Mouse (Mus musculus) lung, embryonic 16.5 days (tissue): ENCODE results near the gene Tdo2. TPM values are rescaled to one million over a fixed set of nuclear protein-coding genes. Genes with fewer than 3 reads are reported as not detected.
A peak's percentile ranks its signal among the peaks of the same experiment; 100 is the strongest.

Experiments
- ATAC-seq: fragments of 200-750 bp; cut with Nextera tagmentation; 2 replicates; pipeline ENCODE4 v1.8.0; 2017; ENCODE audit warnings: low read depth, mild to moderate bottlenecking, moderate library complexity
- H3K27ac ChIP-seq: fragments of 300-500 bp; sonication (generic); 2 replicates; pipeline ENCODE4 v1.5.1; 2014; ENCODE audit warnings: mild to moderate bottlenecking, control low read depth, low read length
- H3K27me3 ChIP-seq: fragments of 300-500 bp; sonication (generic); 2 replicates; pipeline ENCODE4 v1.6.1; 2014; ENCODE audit warnings: low read depth, low read length, mixed read lengths; ENCODE audit not compliant: control insufficient read depth, insufficient read depth
- H3K36me3 ChIP-seq: fragments of 300-500 bp; sonication (generic); 2 replicates; pipeline ENCODE4 v1.6.1; 2014; ENCODE audit warnings: low read length; ENCODE audit not compliant: control insufficient read depth, insufficient read depth
- H3K4me1 ChIP-seq: fragments of 300-500 bp; sonication (generic); replicated peaks from 2 replicates; pipeline ENCODE4 v1.6.1; 2014; ENCODE audit warnings: low read length, mixed read lengths; ENCODE audit not compliant: control insufficient read depth, insufficient read depth
- H3K4me2 ChIP-seq: fragments of 300-500 bp; sonication (generic); 2 replicates; pipeline ENCODE4 v1.6.1; 2014; ENCODE audit warnings: low read depth, low read length, control low read depth
- H3K4me3 ChIP-seq: fragments of 300-500 bp; sonication (generic); 2 replicates; pipeline ENCODE4 v1.5.1; 2014; ENCODE audit warnings: mild to moderate bottlenecking, low read length, control low read depth
- H3K9ac ChIP-seq: fragments of 300-500 bp; sonication (generic); 2 replicates; pipeline ENCODE4 v1.6.1; 2014; ENCODE audit warnings: low read length, control low read depth
- H3K9me3 ChIP-seq: fragments of 300-500 bp; sonication (generic); 2 replicates; pipeline ENCODE4 v1.6.1; 2016; ENCODE audit warnings: low read length; ENCODE audit not compliant: control insufficient read depth
- WGBS: fragments of 180-500 bp; shearing (Covaris S2); extraction: QIAGEN DNeasy Blood & Tissue Kit; methylation state at CpG from one replicate; pipeline ENCODE4 v1.1.7; 2014; 5-methylcytosine and 5-hydroxymethylcytosine counted together
- polyA plus RNA-seq: library from polyadenylated mRNA; unstranded; fragments of >200 nt; fragmentation: Nextera tagmentation; extraction: Ambion mirVana; gene quantifications from 2 replicates; pipeline ENCODE4 v1.2.1, GENCODE M21; 2015

The Tdo2 gene
- polyA plus RNA-seq, result 1.9 and 2.6 TPM in 2 replicates

DNA sequence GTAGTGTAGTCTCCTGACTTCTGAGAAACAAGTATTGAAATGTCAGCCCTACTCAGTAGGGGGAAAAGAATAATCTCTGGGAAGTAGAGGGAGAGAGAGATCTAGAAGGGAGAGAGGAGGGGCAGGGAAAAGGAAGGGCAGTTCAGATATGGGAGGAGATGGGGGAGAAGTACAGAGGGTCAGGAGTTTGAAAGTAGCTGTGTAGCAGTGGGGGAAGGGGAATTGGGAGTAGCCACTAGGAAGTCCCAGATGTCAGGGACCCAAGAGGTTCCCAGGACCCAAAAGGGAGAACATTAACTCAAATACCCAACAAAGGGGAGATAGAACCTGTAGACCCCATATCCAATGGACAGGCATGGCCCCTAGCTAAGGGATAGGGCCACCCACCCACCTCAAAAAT is at the start of gene Tdo2:
Tdo2 (minus strand) TSS at position 101 of the 400 bp plus-strand sequence.
- H3K9me3 ChIP-seq, result no peaks in the 10 kb centered on the region
- no peak within 1 kb of the TSS for H3K4me2 ChIP-seq
- H3K4me1 ChIP-seq, result peaks cover 3% of the 10 kb centered on the region; the same call in 1 of the 2 replicates
- H3K27me3 ChIP-seq, result no peaks in the 10 kb centered on the region
- no peak within 1 kb of the TSS for H3K27ac ChIP-seq
- H3K9ac ChIP-seq, result no peak within 1 kb of the TSS
- no peak for ATAC-seq
- H3K36me3 ChIP-seq, result no peaks in the 10 kb centered on the region
- no peak within 1 kb of the TSS for H3K4me3 ChIP-seq

DNA sequence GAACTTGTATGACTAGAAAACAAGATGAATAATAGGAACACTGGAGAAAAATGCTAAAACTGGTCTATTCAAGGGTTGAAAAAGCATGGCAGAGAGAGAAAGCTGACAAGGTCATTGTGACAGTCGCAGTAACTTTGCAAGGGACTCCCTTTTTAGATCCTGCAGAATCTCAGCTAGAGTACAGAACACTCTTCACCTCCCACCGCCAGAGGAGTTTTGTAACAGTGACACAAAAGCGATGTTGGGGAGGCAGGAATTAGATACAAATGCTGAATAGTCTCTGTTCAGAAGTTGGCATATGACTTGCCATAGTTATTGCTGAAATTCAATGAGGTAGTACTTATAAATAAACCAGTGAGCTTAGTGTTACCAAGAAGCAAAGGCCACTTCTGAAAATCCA is 47.1 kb upstream of the Tdo2 start:
- H3K9ac ChIP-seq, result no peak overlapping the region
- no peaks in the 10 kb centered on the region for H3K36me3 ChIP-seq
- 81% methylated on average over 3 of the region's 3 CpGs for WGBS
- H3K27me3 ChIP-seq, result no peaks in the 10 kb centered on the region
- no peak overlapping the region for H3K4me2 ChIP-seq
- no peaks in the 10 kb centered on the region for H3K4me1 ChIP-seq
- no peaks in the 10 kb centered on the region for H3K9me3 ChIP-seq
- H3K4me3 ChIP-seq, result no peak overlapping the region
- no peak overlapping the region for H3K27ac ChIP-seq
- ATAC-seq, result no peak

DNA sequence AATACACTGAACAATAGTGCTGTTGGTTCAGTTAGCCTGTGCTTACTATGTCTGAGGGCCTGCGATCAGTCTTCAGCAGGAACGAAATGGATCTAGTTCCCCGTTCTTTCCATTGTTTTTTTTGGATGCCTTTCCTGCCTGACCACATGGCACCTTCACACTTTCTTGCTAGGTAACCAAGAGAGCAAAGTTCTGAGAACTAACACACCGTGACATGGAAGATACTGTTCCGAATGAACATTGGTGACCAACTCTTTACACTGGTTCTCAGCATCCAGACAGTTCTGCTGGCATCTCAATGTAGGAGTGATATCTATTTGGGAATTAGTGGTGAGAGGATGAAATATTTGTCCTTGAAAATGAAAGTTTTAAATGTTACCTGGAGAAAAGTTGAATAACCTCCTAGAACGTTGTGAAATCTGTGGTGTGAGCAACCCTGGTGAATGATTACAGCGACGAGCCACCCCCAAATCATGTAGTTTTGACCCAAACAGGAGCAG is 46.5 kb upstream of the Tdo2 start:
- ATAC-seq, result no peak
- no peaks in the 10 kb centered on the region for H3K36me3 ChIP-seq
- no peak overlapping the region for H3K4me2 ChIP-seq
- 82% methylated on average over 8 of the region's 8 CpGs for WGBS
- no peaks in the 10 kb centered on the region for H3K9me3 ChIP-seq
- H3K27me3 ChIP-seq, result no peaks in the 10 kb centered on the region
- H3K4me1 ChIP-seq, result no peaks in the 10 kb centered on the region
- H3K4me3 ChIP-seq, result no peak overlapping the region
- no peak overlapping the region for H3K9ac ChIP-seq
- no peak overlapping the region for H3K27ac ChIP-seq

DNA sequence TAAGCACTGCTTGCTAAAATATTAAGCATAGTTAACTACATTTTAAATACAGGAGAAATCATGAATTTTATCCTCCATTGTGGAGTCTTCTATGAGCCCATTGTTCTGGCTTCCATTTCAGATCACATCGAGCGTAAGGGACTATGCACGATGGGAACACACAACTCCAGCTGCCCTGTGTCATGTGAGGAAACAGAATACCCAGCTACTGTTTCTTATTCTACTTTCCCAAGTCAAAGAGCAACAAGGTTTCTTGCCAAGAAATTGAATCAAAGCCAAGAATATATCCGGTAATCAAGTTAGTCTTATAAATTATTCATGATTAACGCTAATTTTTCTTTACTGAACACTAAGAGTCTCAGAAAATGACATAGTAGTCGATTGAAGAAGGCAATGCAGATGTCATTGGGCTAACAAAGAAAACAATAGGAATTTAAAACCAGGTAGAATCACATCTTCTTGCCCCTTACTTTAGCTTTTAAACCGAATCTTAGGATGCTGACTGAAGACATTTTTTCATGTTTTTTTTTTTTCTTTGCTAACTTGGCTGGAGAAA is 38.2 kb upstream of the Tdo2 start:
- Histone ChIP-seq H3K9ac (no peak overlapping the region), H3K9me3 (no peaks in the 10 kb centered on the region)

DNA sequence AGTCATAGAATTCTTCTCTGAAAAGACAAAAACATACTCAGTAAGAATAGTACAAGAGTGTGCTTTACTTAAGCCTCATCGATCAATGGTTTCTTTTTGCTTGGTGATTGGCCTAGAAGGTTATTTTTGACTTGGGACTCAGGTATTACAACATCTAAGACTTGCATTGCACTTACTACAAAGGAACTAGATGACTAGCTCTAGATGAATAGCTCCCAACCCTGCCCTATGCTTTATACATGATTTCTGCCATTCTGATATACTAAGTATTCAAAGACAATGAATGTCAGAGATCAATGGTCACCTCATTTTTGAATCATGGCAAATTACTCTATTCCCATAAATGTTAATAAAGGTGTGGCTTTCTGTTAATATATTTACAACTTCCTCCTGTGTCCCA is 31.0 kb upstream of the Tdo2 start:
- Histone ChIP-seq H3K36me3 (no peaks in the 10 kb centered on the region), H3K4me3 (no peak overlapping the region), H3K27me3 (no peaks in the 10 kb centered on the region), H3K4me1 (no peaks in the 10 kb centered on the region), H3K27ac (no peak overlapping the region), H3K9ac (no peak overlapping the region), H3K9me3 (no peaks in the 10 kb centered on the region), H3K4me2 (no peak overlapping the region)
- ATAC-seq, result no peak
- 85% methylated on average over 1 of the region's 1 CpGs for WGBS

More for the DNA sequence above, 38.2 kb upstream of the Tdo2 start:
- H3K4me1 ChIP-seq, result no peaks in the 10 kb centered on the region
- H3K4me2 ChIP-seq, result no peak overlapping the region
- H3K36me3 ChIP-seq, result no peaks in the 10 kb centered on the region
- WGBS, result 56% methylated on average over 7 of the region's 7 CpGs
- ATAC-seq, result no peak
- no peak overlapping the region for H3K4me3 ChIP-seq
- H3K27ac ChIP-seq, result no peak overlapping the region
- no peaks in the 10 kb centered on the region for H3K27me3 ChIP-seq

DNA sequence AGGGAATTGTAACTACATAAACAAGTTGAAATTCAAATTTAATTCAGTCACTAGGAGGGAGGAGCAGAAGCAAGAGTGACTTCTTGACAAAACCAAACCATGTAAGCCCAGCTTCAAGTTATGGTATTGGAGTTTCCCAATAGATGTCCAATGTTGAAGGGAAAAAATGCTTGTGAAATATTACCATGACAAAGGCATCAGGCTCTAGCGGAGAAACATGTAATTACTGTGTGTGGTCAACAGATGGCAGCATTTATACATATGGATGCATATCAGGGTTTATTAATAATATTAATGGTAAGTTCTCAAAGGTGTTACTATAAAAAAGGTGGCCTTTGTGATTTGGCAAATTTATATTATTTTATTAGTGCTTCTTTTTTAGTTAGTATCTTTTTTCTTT is 20.0 kb upstream of the Tdo2 start:
- no peak for ATAC-seq
- H3K4me3 ChIP-seq, result no peak overlapping the region
- WGBS, result 0% methylated on average over 1 of the region's 1 CpGs

DNA sequence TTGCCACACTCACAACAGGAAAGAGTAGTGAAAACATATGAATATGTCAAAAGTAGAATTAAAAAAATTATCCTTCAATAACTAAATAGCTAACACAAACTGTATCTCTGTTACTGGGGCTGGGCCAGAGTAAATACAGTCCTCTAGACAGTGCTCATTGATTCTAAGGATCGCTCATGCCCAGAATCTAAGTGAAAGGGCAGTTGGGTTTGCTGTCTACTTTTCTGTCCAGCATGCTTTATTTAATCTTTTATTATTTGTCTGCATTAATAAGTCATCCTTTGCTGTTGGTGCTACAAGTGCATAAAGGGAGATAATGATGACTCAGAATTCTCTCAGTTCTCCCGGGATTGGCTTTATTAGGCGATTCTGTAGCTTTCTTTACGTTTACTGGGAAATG is 19.4 kb upstream of the Tdo2 start:
- Histone ChIP-seq H3K36me3 (no peaks in the 10 kb centered on the region), H3K9me3 (no peaks in the 10 kb centered on the region), H3K4me3 (no peak overlapping the region), H3K9ac (no peak overlapping the region), H3K27me3 (no peaks in the 10 kb centered on the region), H3K4me2 (no peak overlapping the region), H3K4me1 (0 out of 2 replicates have a peak, but pooled peaks cover 4% of the 10 kb centered on the region), H3K27ac (no peak overlapping the region)
- ATAC-seq, result no peak
- WGBS, result 37% methylated on average over 4 of the region's 4 CpGs

More for the DNA sequence above, 20.0 kb upstream of the Tdo2 start:
- Histone ChIP-seq H3K4me2 (no peak overlapping the region), H3K4me1 (0 out of 2 replicates have a peak, but pooled peaks cover 4% of the 10 kb centered on the region), H3K36me3 (no peaks in the 10 kb centered on the region), H3K9me3 (no peaks in the 10 kb centered on the region), H3K27ac (no peak overlapping the region), H3K9ac (no peak overlapping the region), H3K27me3 (no peaks in the 10 kb centered on the region)

DNA sequence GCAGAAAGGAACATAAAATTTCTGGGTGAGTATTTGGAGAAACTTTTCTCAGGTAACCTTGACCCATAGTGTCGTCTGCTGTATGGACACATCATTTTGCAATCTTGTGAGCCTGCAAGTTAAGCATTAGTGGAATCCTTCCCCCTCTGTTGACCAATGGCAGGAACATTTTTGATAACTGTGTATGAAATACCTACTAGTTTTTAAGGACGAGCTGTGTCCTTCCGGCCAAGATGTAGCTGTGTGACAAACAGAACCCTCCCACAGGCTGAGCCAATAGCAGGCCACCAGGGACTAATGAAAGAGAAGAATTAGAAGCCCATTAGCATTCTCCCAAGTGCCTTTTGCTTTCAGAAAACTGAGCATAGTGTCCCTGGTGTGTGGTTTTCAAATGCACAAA is 14.5 kb upstream of the Tdo2 start:
- no peaks in the 10 kb centered on the region for H3K36me3 ChIP-seq
- peaks cover 9% of the 10 kb centered on the region for H3K4me1 ChIP-seq
- no peak overlapping the region for H3K4me3 ChIP-seq
- ATAC-seq, result no peak
- no peaks in the 10 kb centered on the region for H3K9me3 ChIP-seq
- H3K4me2 ChIP-seq, result no peak overlapping the region
- no peaks in the 10 kb centered on the region for H3K27me3 ChIP-seq
- H3K27ac ChIP-seq, result no peak overlapping the region
- WGBS, result 53% methylated on average over 3 of the region's 3 CpGs
- no peak overlapping the region for H3K9ac ChIP-seq

DNA sequence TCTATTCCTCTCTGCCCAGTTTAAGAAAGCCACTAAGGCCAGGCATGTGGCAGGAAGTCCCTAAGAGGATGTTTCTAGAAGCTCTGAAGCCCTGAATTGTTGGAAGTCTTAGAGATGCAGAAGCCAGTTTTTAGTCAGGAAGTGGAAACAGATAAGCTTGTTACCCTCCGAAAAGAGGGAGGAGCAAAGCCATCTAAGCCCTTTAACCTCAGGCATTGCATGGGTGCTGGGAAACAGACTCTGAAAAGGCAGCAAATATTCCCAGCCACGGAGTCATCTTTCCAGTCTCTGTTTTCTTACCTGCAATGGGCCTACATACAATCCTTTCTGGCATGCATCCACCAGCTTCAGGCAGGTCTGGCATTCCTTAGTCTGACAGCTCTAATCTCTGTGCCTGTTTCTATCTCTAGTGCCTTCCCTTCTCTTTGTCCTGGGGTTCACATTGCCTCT is 13.7 kb upstream of the Tdo2 start:
- ATAC-seq, result 0 out of 2 replicates have a peak, but pooled peaks have one; percentile 15
- Histone ChIP-seq H3K27me3 (no peaks in the 10 kb centered on the region), H3K4me3 (no peak overlapping the region), H3K27ac (peak overlapping the region; percentile 9; the same call in 1 of the 2 replicates), H3K36me3 (no peaks in the 10 kb centered on the region), H3K9ac (no peak overlapping the region), H3K4me1 (peaks cover 9% of the 10 kb centered on the region), H3K4me2 (no peak overlapping the region), H3K9me3 (no peaks in the 10 kb centered on the region)
- 21% methylated on average over 2 of the region's 2 CpGs for WGBS
